Mouse (Mus musculus) kidney, embryonic 14.5 days (tissue): ENCODE data around the gene Methig1. TPM values are rescaled to one million over a fixed set of nuclear protein-coding genes. Genes with fewer than 3 reads are reported as not detected.

Experiments
- ATAC-seq: fragments of 200-750 bp; cut with Nextera tagmentation; 2 replicates; pipeline ENCODE4 v1.8.0; 2017; ENCODE audit warnings: moderate number of reproducible peaks, mild to moderate bottlenecking, moderate TSS enrichment, moderate library complexity; ENCODE audit not compliant: low FRiP score, low TSS enrichment
- H3K27ac ChIP-seq: fragments of 300-500 bp; sonication (generic); 2 replicates; pipeline ENCODE4 v1.5.1; 2014; ENCODE audit warnings: low read depth, mild to moderate bottlenecking, low read length, moderate library complexity, mixed read lengths
- H3K27me3 ChIP-seq: fragments of 300-500 bp; sonication (generic); 2 replicates; pipeline ENCODE4 v1.6.1; 2014; ENCODE audit warnings: mild to moderate bottlenecking, low read length; ENCODE audit not compliant: control insufficient read depth, insufficient read depth
- H3K36me3 ChIP-seq: fragments of 300-500 bp; sonication (generic); 2 replicates; pipeline ENCODE4 v1.6.1; 2014; ENCODE audit warnings: low read length, mixed read lengths; ENCODE audit not compliant: control insufficient read depth, insufficient read depth
- H3K4me1 ChIP-seq: fragments of 300-500 bp; sonication (generic); 2 replicates; pipeline ENCODE4 v1.6.1; 2014; ENCODE audit warnings: low read length, mixed read lengths; ENCODE audit not compliant: control insufficient read depth, insufficient read depth
- H3K4me2 ChIP-seq: fragments of 300-500 bp; sonication (generic); replicated peaks from 2 replicates; pipeline ENCODE4 v1.6.1; 2014; ENCODE audit warnings: low read depth, mild to moderate bottlenecking, low read length
- H3K4me3 ChIP-seq: fragments of 300-500 bp; sonication (generic); 2 replicates; pipeline ENCODE4 v1.5.1; 2014; ENCODE audit warnings: mild to moderate bottlenecking, low read length
- H3K9ac ChIP-seq: fragments of 300-500 bp; sonication (generic); 2 replicates; pipeline ENCODE4 v1.6.1; 2014; ENCODE audit warnings: low read depth, mild to moderate bottlenecking, low read length, moderate library complexity
- H3K9me3 ChIP-seq: fragments of 300-500 bp; sonication (generic); 2 replicates; pipeline ENCODE4 v1.6.1; 2016; ENCODE audit warnings: low read length; ENCODE audit not compliant: control insufficient read depth
- WGBS: fragments of 180-500 bp; shearing (Covaris S2); extraction: QIAGEN DNeasy Blood & Tissue Kit; methylation state at CpG from one replicate; pipeline ENCODE4 v1.1.7; 2014; 5-methylcytosine and 5-hydroxymethylcytosine counted together
- polyA plus RNA-seq: library from polyadenylated mRNA; unstranded; fragments of >200 nt; fragmentation: Nextera tagmentation; extraction: Ambion mirVana; gene quantifications from 2 replicates; pipeline ENCODE4 v1.2.1, GENCODE M21; 2014

Gene Methig1
- polyA plus RNA-seq, 1 experiment from 2014 or later, result 0.27 TPM

GRCm38 (mm10) chr15:100387544-100388223 lies 34.7 kb downstream of the Methig1 start:
- Histone ChIP-seq H3K4me2 (no peak overlapping the region), H3K4me3 (no peak overlapping the region), H3K9ac (no peak overlapping the region), H3K27ac (no peak overlapping the region), H3K4me1 (peaks cover 8% of the 10 kb centered on the region), H3K36me3 (no peaks in the 10 kb centered on the region), H3K27me3 (no peaks in the 10 kb centered on the region), H3K9me3 (no peaks in the 10 kb centered on the region)
- WGBS, result 89% methylated on average over 17 of the region's 17 CpGs
- ATAC-seq, result no peak

GRCm38 (mm10) chr15:100388224-100388835 lies 35.4 kb downstream of the Methig1 start:
- Histone ChIP-seq H3K36me3 (peaks cover under 1% of the 10 kb centered on the region; the same call in 1 of the 2 replicates), H3K4me1 (peaks cover 8% of the 10 kb centered on the region), H3K4me3 (no peak overlapping the region), H3K9me3 (no peaks in the 10 kb centered on the region), H3K27me3 (no peaks in the 10 kb centered on the region), H3K9ac (no peak overlapping the region), H3K4me2 (no peak overlapping the region), H3K27ac (no peak overlapping the region)
- no peak for ATAC-seq
- 78% methylated on average over 16 of the region's 16 CpGs for WGBS

- Histone ChIP-seq H3K4me1 (peaks cover 8% of the 10 kb centered on the region), H3K4me2 (no peak overlapping the region), H3K9ac (no peak overlapping the region), H3K27ac (no peak overlapping the region), H3K27me3 (no peaks in the 10 kb centered on the region), H3K9me3 (no peaks in the 10 kb centered on the region), H3K4me3 (no peak overlapping the region), H3K36me3 (peaks cover 6% of the 10 kb centered on the region)
- no peak for ATAC-seq
- WGBS, result 41% methylated on average over 9 of the region's 9 CpGs
These were observed 35.9 kb downstream of the Methig1 start for GRCm38 (mm10) chr15:100388886-100389285.

- no peak overlapping the region for H3K27ac ChIP-seq
- no peak for ATAC-seq
- H3K4me2 ChIP-seq, result no peak overlapping the region
- H3K9me3 ChIP-seq, result no peaks in the 10 kb centered on the region
- H3K36me3 ChIP-seq, result peaks cover 27% of the 10 kb centered on the region
- no peak overlapping the region for H3K9ac ChIP-seq
- peaks cover 8% of the 10 kb centered on the region for H3K4me1 ChIP-seq
- WGBS, result 38% methylated on average over 7 of the region's 7 CpGs
- H3K4me3 ChIP-seq, result no peak overlapping the region
- H3K27me3 ChIP-seq, result no peaks in the 10 kb centered on the region
These were observed 38.1 kb downstream of the Methig1 start for GRCm38 (mm10) chr15:100391066-100391465.

- H3K4me1 ChIP-seq, result peaks cover 8% of the 10 kb centered on the region
- no peak overlapping the region for H3K4me3 ChIP-seq
- H3K9me3 ChIP-seq, result no peaks in the 10 kb centered on the region
- ATAC-seq, result no peak
- H3K36me3 ChIP-seq, result peaks cover 32% of the 10 kb centered on the region
- no peak overlapping the region for H3K4me2 ChIP-seq
- 91% methylated on average over 7 of the region's 7 CpGs for WGBS
- no peak overlapping the region for H3K9ac ChIP-seq
- H3K27ac ChIP-seq, result no peak overlapping the region
- no peaks in the 10 kb centered on the region for H3K27me3 ChIP-seq
These were observed 38.6 kb downstream of the Methig1 start for GRCm38 (mm10) chr15:100391599-100391998.

GRCm38 (mm10) chr15:100393016-100393415 lies 40.1 kb downstream of the Methig1 start:
- no peak for ATAC-seq
- H3K27ac ChIP-seq, result no peak overlapping the region
- H3K9me3 ChIP-seq, result no peaks in the 10 kb centered on the region
- peaks cover 46% of the 10 kb centered on the region for H3K36me3 ChIP-seq
- no peak overlapping the region for H3K4me2 ChIP-seq
- WGBS, result 75% methylated on average over 11 of the region's 11 CpGs
- H3K27me3 ChIP-seq, result no peaks in the 10 kb centered on the region
- no peak overlapping the region for H3K4me3 ChIP-seq
- peaks cover 8% of the 10 kb centered on the region for H3K4me1 ChIP-seq
- no peak overlapping the region for H3K9ac ChIP-seq

- Histone ChIP-seq H3K4me3 (no peak overlapping the region), H3K36me3 (peaks cover 72% of the 10 kb centered on the region), H3K4me1 (no peaks in the 10 kb centered on the region), H3K9me3 (no peaks in the 10 kb centered on the region), H3K27ac (no peak overlapping the region), H3K27me3 (no peaks in the 10 kb centered on the region), H3K4me2 (no peak overlapping the region), H3K9ac (no peak overlapping the region)
- no peak for ATAC-seq
- 100% methylated on average over 3 of the region's 3 CpGs for WGBS
These were observed 42.6 kb downstream of the Methig1 start for GRCm38 (mm10) chr15:100395561-100395960.

- no peak overlapping the region for H3K9ac ChIP-seq
- H3K4me2 ChIP-seq, result no peak overlapping the region
- H3K27me3 ChIP-seq, result no peaks in the 10 kb centered on the region
- H3K9me3 ChIP-seq, result no peaks in the 10 kb centered on the region
- peaks cover 87% of the 10 kb centered on the region for H3K36me3 ChIP-seq
- no peak overlapping the region for H3K4me3 ChIP-seq
- no peak overlapping the region for H3K27ac ChIP-seq
- no peaks in the 10 kb centered on the region for H3K4me1 ChIP-seq
- WGBS, result 82% methylated on average over 16 of the region's 16 CpGs
- ATAC-seq, result no peak; the same call in 1 of the 2 replicates
These were observed 47.8 kb downstream of the Methig1 start for GRCm38 (mm10) chr15:100400592-100401250.

- Histone ChIP-seq H3K36me3 (peaks cover 80% of the 10 kb centered on the region), H3K4me2 (no peak overlapping the region)
These were observed 48.9 kb downstream of the Methig1 start for GRCm38 (mm10) chr15:100401811-100402210.

More at GRCm38 (mm10) chr15:100401811-100402210, 48.9 kb downstream of the Methig1 start:
- Histone ChIP-seq H3K27me3 (no peaks in the 10 kb centered on the region), H3K4me3 (no peak overlapping the region), H3K9me3 (no peaks in the 10 kb centered on the region), H3K27ac (no peak overlapping the region), H3K9ac (no peak overlapping the region), H3K4me1 (no peaks in the 10 kb centered on the region)
- 89% methylated on average over 4 of the region's 4 CpGs for WGBS
- no peak for ATAC-seq
